14 mouse cellular contexts compared by ENCODE assay signal in genomic region chr11:119160050-119160449, GRCm38 (mm10).
A peak's percentile ranks its signal among the peaks of the same experiment; 100 is the strongest.
DNase-seq lines count a peak whose midpoint lies in the region; ATAC-seq lines count a peak whose summit lies in the region.
"Had no signal": no experiment of that assay in that cellular context is flagged by ENCODE, and none has a peak within 500 bp of the region (broad histone marks: within the 10 kb centered on the region; RNA-seq: fewer than 3 reads in every experiment).

No protein-coding gene starts in this region.

- 88% methylated on average over 5 of the region's 5 CpGs for WGBS in heart, embryonic 16.5 days
- 77% methylated on average over 5 of the region's 5 CpGs for WGBS in neural tube, embryonic 13.5 days
- 84% methylated on average over 5 of the region's 5 CpGs for WGBS in embryonic facial prominence, embryonic 14.5 days

- no peak for ATAC-seq in heart, embryonic 16.5 days (replicated peaks; ENCODE audit: extremely low read depth, insufficient read depth, low FRiP score)
- no peak for ATAC-seq in neural tube, embryonic 13.5 days (ENCODE audit: low read depth)
- ATAC-seq in embryonic facial prominence, embryonic 14.5 days (ENCODE audit: low read depth), result no peak
- ATAC-seq: forebrain, embryonic 13.5 days; Patski had no signal

- no peak overlapping the region; the same call in 1 of the 2 replicates for H3K4me3 ChIP-seq in heart, embryonic 16.5 days (ENCODE audit: low read length)
- H3K4me3 ChIP-seq in neural tube, embryonic 13.5 days, result no peak overlapping the region
- H3K4me3 ChIP-seq in embryonic facial prominence, embryonic 14.5 days (ENCODE audit: low read depth, low read length), result no peak overlapping the region
- H3K4me3 ChIP-seq: embryonic facial prominence, embryonic 13.5 days; forebrain, embryonic 13.5 days; hindbrain, embryonic 15.5 days; limb, embryonic 12.5 days had no signal

- no peak overlapping the region for H3K9ac ChIP-seq in heart, embryonic 16.5 days (ENCODE audit: low read length)
- no peak overlapping the region for H3K9ac ChIP-seq in neural tube, embryonic 13.5 days
- H3K9ac ChIP-seq in embryonic facial prominence, embryonic 14.5 days (ENCODE audit: low read depth, low read length), result no peak overlapping the region
- H3K9ac ChIP-seq: embryonic facial prominence, embryonic 13.5 days; forebrain, embryonic 13.5 days; hindbrain, embryonic 15.5 days; limb, embryonic 12.5 days had no signal

- H3K36me3 ChIP-seq in heart, embryonic 16.5 days (ENCODE audit: control insufficient read depth, insufficient read depth), result peaks cover 10% of the 10 kb centered on the region
- H3K36me3 ChIP-seq in neural tube, embryonic 13.5 days, result peaks cover 5% of the 10 kb centered on the region
- peaks cover 11% of the 10 kb centered on the region for H3K36me3 ChIP-seq in embryonic facial prominence, embryonic 14.5 days (ENCODE audit: control insufficient read depth, insufficient read depth, low read length)
- no peaks in the 10 kb centered on the region for H3K36me3 ChIP-seq in splenic B cell, adult 2 months (ENCODE audit: control insufficient read depth, insufficient read depth, low read length, poor library complexity, severe bottlenecking)
- H3K36me3 ChIP-seq: hindbrain, embryonic 15.5 days had no signal

- no peaks in the 10 kb centered on the region for H3K27me3 ChIP-seq in heart, embryonic 16.5 days (ENCODE audit: control insufficient read depth, insufficient read depth, low read length)
- H3K27me3 ChIP-seq in neural tube, embryonic 13.5 days, result no peaks in the 10 kb centered on the region
- H3K27me3 ChIP-seq in embryonic facial prominence, embryonic 14.5 days (replicated peaks; ENCODE audit: control insufficient read depth, insufficient read depth, low read length), result no peaks in the 10 kb centered on the region; the same call in 1 of the 2 replicates
- H3K27me3 ChIP-seq in splenic B cell, adult 2 months (ENCODE audit: control insufficient read depth, insufficient read depth, low read length, poor library complexity, severe bottlenecking), result no peaks in the 10 kb centered on the region
- H3K27me3 ChIP-seq: hindbrain, embryonic 15.5 days; Patski had no signal

- H3K4me2 ChIP-seq in heart, embryonic 16.5 days (ENCODE audit: low read depth, low read length), result peak overlapping the region; percentile 29
- no peak overlapping the region for H3K4me2 ChIP-seq in neural tube, embryonic 13.5 days
- H3K4me2 ChIP-seq in embryonic facial prominence, embryonic 14.5 days (ENCODE audit: low read depth, low read length), result 0 out of 2 replicates have a peak overlapping the region, but pooled peaks have one; percentile 2
- H3K4me2 ChIP-seq: embryonic facial prominence, embryonic 13.5 days; forebrain, embryonic 13.5 days; hindbrain, embryonic 15.5 days had no signal

- peaks cover 18% of the 10 kb centered on the region for H3K4me1 ChIP-seq in heart, embryonic 16.5 days (ENCODE audit: control insufficient read depth, insufficient read depth, low read length)
- H3K4me1 ChIP-seq in neural tube, embryonic 13.5 days (replicated peaks), result peaks cover 87% of the 10 kb centered on the region
- peaks cover 26% of the 10 kb centered on the region for H3K4me1 ChIP-seq in embryonic facial prominence, embryonic 14.5 days (ENCODE audit: control insufficient read depth, insufficient read depth, low read length)

- no peak overlapping the region for H3K27ac ChIP-seq in heart, embryonic 16.5 days (ENCODE audit: low read length)
- peak overlapping the region; percentile 43; the same call in 1 of the 2 replicates for H3K27ac ChIP-seq in neural tube, embryonic 13.5 days (replicated peaks)
- no peak overlapping the region for H3K27ac ChIP-seq in embryonic facial prominence, embryonic 14.5 days (replicated peaks; ENCODE audit: low read depth, low read length)
- H3K27ac ChIP-seq: embryonic facial prominence, embryonic 13.5 days; hindbrain, embryonic 15.5 days; limb, embryonic 12.5 days had no signal

- no peak for DNase-seq in heart, adult 18-20 months
- DNase-seq in neural tube, embryonic 10.5 days (ENCODE audit: extremely low spot score, low spot score), result no peak
- DNase-seq in embryonic facial prominence, embryonic 14.5 days (ENCODE audit: low spot score), result no peak
- peak; percentile 45 for DNase-seq in splenic B cell, adult 2 months (ENCODE audit: low read depth, low spot score)
- no peak for DNase-seq in thymus, postnatal 0 days (ENCODE audit: low spot score)
- DNase-seq in frontal cortex, postnatal 36 days (ENCODE audit: low spot score in 2 of 2), result no peak
- DNase-seq: thymus, postnatal 25 days had no signal

- H3K9me3 ChIP-seq in heart, embryonic 16.5 days (replicated peaks; ENCODE audit: control insufficient read depth, low read length), result no peaks in the 10 kb centered on the region
- no peaks in the 10 kb centered on the region for H3K9me3 ChIP-seq in neural tube, embryonic 13.5 days
- H3K9me3 ChIP-seq in embryonic facial prominence, embryonic 14.5 days (ENCODE audit: control insufficient read depth, low read length), result no peaks in the 10 kb centered on the region
- H3K9me3 ChIP-seq: embryonic facial prominence, embryonic 13.5 days; forebrain, embryonic 13.5 days; hindbrain, embryonic 15.5 days; limb, embryonic 12.5 days had no signal
